Mouse (Mus musculus) Muller cell, postnatal 12 days (primary cell): Measurements from ENCODE around the gene Ncaph.
"Not testable (repeated sequence)": the region's sequence is repeated elsewhere in the genome, so short reads cannot be mapped to it uniquely, and the experiment has no call there.

Experiments used
- DNase-seq: peaks from one replicate; pipeline ENCODE4 v3.0.0-alpha.2; 2015; ENCODE audit errors: inconsistent ontology term

Ncaph gene

DNA sequence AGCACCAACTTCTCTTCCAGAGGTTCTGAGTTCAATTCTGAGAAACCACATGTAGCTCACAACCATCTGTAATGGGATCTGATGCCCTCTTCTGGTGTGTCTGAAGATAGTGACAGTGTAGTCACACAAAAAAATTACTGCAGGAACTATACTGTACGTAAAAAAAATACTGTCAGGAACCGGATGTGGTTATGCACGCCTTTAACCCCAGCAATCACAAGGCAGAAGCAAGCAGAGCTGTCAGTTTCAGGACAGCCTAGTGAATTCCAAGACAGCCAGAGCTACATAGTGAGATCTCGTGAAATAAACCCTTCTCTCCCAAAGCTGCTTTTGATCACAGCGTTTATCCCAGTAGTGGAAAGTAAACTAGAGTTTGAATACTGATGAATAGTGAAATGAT is 47.5 kb downstream of the Ncaph start:
- DNase-seq: no peak

DNA sequence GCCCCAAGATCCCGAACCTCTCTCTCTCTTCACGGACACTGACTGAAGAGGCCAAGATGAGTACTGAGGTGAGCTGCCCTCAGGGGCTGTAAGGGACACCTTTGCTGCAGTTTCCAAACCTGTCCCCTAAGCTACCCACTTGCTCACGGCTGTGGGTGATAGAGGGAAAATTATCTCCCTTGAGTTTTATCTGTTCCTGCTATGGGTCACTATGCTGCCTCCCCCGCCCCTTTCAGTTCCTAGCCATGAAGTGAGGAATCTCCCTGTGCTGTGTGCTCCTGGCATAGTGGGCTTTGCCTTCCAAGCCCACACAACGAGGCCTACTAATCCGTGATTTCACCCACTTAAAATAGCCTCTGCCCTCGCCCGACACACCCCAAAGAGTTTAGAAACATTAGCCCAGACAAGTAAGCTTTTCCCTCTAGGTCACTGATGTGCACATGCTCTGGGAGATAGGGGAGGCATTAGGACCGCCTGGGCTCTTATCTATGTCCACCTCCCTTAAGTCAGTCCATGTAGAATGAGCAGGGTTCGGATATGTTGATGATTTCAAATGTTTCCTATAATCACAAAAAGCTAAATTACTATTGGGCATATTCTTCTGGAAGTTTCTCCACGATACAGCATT is 53.0 kb downstream of the Ncaph start:
- DNase-seq: no peak

DNA sequence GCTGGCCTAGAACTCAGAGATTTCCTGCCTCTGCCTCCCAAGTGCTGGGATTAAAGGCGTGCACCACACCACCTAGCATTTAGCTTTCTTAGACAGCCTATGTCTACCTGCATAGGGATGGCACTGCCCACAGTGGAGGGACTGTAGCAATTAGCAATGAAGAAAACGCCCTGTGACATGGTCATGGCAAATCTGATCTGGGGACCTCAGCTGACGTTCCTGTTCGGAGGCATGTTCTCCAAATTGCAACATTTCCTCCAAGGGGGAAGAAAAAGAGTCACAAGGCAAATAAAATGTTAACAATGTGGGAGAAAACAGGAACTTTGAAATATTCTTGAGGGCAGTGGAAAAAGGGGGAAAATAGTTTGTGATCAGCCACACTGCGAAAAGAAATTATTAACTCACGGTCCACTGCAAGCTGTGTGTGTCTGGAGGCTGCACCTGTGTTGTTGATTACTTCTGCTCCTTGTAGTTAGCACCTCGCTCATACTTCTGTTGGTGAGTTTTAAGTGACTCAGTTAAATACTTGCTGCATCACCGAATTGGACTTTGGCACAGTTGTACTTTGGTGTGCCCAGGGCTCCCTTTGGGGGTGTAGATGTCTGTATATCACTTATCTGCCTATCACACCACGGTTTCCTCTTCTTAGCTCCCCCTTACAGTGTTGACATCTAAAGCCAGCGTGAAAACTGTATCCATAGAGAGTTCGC is 53.7 kb downstream of the Ncaph start:
- DNase-seq: no peak

DNA sequence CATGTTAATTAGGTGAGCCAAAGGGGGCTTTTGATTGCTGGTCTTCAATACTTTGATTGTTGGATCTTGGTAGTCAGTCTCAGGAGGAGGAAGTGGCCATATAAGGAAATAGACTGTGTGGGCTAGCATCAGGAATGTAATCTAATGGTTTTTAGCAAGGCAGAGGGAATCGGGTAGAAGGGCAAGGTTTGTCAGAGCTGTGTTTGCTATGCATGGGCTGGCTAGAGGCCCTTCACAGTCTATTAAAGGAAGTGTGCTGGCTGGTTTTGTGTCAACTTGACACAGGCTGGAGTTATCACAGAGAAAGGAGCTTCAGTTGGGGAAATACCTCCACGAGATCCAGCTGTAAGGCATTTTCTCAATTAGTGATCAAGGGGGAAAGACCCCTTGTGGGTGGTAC is 54.7 kb downstream of the Ncaph start:
- not testable (repeated sequence) for DNase-seq

DNA sequence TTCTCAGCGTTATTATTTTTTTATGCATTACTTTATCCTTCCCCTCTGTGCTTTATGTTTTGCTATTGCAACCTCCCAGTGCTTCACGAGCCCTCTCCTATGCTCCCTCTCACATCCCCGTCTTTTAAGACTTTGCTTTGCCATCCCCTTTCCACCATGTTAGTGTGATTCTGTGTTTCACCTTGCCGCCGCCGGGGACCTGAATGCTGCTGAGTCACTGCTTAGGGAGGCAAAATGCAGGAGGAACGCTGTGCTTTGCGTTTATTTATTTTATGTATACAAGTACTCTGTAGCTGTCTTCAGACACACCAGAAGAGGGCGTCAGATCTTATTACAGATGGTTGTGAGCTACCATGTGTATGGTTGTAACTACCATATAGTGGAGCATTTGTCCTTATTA is 56.1 kb downstream of the Ncaph start:
- no peak for DNase-seq

DNA sequence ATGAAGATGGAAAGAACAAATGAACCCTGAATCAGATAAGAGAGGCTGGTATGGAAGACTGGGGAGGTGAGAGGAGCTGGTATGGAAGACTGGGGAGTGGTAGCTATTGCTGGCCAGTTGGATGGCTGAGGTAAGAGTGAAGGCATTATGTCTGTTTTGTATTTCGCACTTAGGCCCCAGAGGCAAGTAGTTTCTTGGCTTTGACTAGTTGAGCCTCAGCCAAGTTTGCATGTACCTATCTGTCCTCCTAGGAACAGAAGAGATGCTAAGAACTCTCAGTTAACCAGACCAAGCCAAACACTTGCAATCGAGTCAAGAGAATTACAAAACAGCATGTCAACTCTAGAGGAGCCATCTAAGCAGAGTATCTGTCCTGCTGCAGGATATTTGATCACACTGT is 59.6 kb downstream of the Ncaph start:
- no peak for DNase-seq

DNA sequence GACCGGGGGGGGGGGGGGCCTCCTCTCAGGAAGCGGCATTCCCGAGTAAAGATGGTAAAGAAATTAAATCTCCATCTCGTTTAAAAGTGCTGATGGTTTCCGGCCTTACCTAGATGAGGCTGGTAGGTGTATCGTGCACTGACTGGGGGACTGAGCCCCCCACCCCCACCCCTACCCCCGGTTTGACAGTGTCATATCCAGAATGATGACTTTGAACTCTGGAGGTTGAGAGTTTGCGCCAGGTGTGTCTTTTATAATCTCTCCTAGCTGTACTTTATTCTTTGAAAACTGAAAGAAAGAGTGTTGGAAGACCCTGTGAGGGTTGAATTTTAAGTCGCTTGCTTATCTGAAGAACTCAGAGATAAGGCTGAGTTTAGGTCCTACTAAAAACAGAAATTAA is 62.9 kb downstream of the Ncaph start:
- DNase-seq: no peak

- DNase-seq: peak; percentile 88
Measured at GRCm38 (mm10) chr2:127070435-127070841, 63.3 kb downstream of the Ncaph start, which contains the start of gene Blvra. TSS of gene Blvra (plus strand) at chr2:127070665.

GRCm38 (mm10) chr2:127069781-127070434 is 63.8 kb downstream of the Ncaph start:
- DNase-seq: no peak

DNA sequence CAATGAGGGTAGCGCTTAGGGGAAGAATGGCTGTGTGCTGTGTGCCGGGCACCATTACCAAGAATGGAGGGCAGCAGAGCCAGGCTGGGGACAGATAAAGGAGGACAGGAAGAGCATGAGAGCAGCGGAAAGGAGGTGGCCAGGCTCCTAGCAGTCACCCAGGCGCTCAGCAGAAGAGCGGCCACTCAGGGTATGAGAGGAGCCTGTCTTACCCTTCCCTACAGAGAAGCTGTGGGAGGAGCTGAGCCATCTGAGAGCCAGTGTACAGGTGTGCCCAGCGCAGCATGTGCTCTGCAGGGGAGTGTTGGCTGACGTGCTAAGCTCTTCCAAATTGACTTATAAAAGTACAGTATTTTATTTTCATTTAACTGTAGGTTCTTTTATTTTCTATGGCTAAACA is 64.9 kb downstream of the Ncaph start:
- no peak for DNase-seq

DNA sequence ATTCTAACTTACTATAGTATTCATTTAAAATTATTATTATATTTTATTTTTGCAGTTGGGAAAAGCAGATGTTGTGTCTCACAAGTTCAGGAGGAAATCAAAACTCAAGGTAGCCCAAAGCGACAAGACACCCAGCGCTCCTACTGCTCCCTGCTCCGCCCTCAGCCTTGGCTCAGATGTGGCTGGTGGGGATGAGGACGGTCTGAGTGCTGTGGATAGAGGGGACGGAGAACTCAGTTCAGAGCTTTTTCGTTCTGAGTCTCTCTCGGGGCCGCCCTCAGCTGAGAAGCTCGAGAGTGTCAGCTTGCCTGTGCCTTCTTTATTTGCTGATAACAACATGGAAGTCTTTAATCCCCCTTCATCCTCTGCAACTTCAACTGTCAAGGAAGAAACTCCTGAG is 72.3 kb downstream of the Ncaph start:
- no peak for DNase-seq
